Mouse (Mus musculus) frontal cortex, postnatal 10 days (tissue): Measurements from ENCODE around the gene Dnaja2.
A peak's percentile ranks its signal among the peaks of the same experiment; 100 is the strongest.

ENCODE experiments used
- DNase-seq, 2 experiments: peaks; one replicate each; pipeline ENCODE4 v3.0.0; 2022; ENCODE audit warnings: low spot score in 2 of 2, mixed read lengths in 1 of 2

The Dnaja2 gene

GRCm38 (mm10) chr8:85500955-85501685 lies 54.0 kb downstream of the Dnaja2 start:
- DNase-seq: peak; percentile 33 to 36

DNA sequence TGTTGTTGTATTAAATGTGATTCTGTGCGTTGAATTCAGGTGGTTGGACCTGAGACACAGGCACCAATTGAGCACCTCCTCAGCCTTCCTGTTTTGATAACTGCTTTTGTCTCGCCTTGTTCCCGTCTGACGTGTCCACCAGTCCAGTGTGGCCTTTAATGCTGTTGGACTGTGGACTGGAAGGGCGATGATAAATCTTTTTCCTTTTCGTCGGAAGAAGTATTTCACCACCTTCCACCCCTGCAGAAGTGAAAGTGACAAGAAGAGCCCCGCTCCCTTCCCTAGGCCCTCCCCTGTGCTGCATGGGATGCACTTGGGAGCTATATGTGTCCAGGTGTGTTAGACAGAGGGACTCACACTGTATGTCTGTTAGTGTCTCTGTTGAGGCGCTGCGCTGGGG lies 54.7 kb downstream of the Dnaja2 start:
- no peak for DNase-seq

- DNase-seq: no peak
Observed at GRCm38 (mm10) chr8:85498577-85498976, 56.6 kb downstream of the Dnaja2 start.

GRCm38 (mm10) chr8:85496778-85497177 lies 58.4 kb downstream of the Dnaja2 start:
- no peak for DNase-seq

- no peak for DNase-seq
Observed at GRCm38 (mm10) chr8:85496125-85496524, 59.0 kb downstream of the Dnaja2 start.

DNA sequence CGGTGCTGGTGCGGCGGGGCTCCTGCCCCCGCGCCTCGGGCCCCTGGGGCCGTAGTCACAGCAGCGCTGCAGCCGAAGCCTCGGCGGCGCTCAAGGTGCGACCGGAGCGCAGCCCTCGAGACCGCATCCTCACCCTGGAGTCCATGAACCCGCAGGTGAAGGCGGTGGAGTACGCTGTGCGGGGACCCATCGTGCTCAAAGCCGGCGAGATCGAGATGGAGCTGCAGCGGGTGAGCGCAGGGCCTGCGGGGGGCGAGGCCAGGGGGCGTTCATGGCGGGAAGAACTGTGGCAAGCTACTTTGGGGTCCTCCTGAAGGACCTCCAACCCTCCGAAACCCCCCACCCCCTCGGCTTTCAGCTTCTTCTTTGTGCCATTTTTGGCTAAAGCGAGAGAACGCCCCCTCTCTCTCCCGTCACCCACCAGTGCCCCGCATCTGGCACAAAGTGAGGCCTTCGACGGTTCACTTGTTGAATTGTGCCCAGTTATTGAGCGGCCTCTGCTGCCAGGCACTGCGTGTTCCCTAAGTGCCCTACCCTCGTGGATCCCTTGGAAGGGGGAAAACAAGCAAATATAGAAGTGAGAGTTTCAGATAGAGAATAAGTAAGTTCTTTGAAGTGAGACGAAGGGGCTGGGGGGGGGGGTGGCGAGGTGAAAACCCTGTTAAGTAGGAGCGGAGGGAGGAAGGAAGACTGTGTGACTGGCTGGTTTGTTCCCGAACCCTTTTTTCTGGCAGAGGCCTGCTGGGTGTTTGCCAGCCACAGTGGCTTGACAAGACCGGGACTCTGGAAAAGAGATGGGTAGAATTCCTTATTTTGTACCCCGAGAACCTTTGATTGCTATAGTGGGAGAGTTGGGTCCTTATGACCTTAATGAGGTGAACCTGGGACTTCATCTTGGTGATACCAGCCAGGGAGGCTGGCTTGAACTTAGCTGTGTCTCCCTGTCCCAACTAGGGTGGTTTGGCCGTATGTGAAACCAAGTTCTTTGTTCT lies 61.9 kb downstream of the Dnaja2 start:
- peak; percentile 43 to 61 for DNase-seq

DNA sequence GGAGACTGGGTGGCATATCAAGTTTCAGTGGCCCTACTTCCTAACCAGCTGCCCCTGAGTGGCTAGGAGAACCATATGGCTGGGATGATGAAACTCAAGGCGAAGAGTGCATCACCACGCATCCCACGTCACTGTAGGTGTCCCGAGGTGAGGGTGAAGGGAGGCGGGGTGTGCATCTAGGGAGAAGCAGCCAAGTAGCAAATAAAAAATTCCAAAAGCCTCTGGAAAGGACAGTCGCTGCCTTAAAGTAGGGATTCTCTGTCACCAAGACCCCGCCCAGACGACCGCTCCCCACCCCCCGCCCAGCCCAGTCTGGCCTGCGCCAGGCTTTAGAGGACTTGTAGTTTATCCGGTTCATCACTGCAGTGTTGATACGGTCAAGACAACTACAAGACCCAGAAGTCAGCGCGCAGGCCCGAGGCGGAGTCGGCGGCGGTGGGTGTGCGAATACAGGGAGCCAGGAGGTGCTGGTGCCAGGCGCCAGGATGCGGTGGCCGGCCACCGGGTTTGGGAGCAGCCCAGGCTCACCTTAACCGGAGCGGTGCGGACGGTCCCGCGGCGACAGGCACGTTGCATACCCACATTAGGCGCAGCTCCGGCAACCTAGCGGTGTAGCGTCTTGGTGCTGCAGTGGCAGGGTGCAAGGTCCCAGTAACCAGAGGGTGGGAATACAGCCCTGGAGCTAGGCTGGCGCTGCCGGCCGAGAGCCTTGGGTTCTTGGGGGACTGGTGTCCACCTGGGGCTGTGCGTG lies 62.8 kb downstream of the Dnaja2 start, which contains the start of gene Gpt2:
Gene Gpt2 (plus strand): TSS at position 452 of the 751 bp plus-strand sequence.
- peak; percentile 92 to 93 for DNase-seq

- DNase-seq: no peak
Observed at GRCm38 (mm10) chr8:85489546-85489945, 65.6 kb downstream of the Dnaja2 start.

- no peak for DNase-seq
Observed at GRCm38 (mm10) chr8:85488631-85489030, 66.5 kb downstream of the Dnaja2 start.

GRCm38 (mm10) chr8:85487906-85488620 lies 67.1 kb downstream of the Dnaja2 start:
- no peak for DNase-seq
